Mouse (Mus musculus) bone marrow macrophage, adult 2 months (primary cell): ENCODE data around the gene Raver2.

Experiments
- CTCF ChIP-seq: IDR thresholded peaks from 2 replicates; pipeline ENCODE4 v1.5.1; 2012; ENCODE audit warnings: low read depth, mild to moderate bottlenecking, low read length, moderate library complexity
- POLR2A ChIP-seq: IDR thresholded peaks from 2 replicates; pipeline ENCODE4 v1.6.1; 2012; ENCODE audit warnings: mild to moderate bottlenecking, low read depth, low read length, borderline replicate concordance

GRCm38 (mm10) chr4:101037156-101037555 lies 31.6 kb upstream of the Raver2 start:
- TF ChIP-seq CTCF (no peak), POLR2A (no peak)
